In genomic region chr12:112593951-112594915, GRCm38 (mm10) we compare ENCODE assay signal across 7 mouse cellular contexts. TPM values are rescaled to one million over a fixed set of nuclear protein-coding genes. Genes with fewer than 3 reads are reported as not detected.
DNase-seq lines count a peak whose midpoint lies in the region; ATAC-seq lines count a peak whose summit lies in the region.

No protein-coding gene starts in this region.

- H3K36me3 ChIP-seq in midbrain, embryonic 10.5 days: no peaks in the 10 kb centered on the region
- H3K36me3 ChIP-seq in midbrain, embryonic 11.5 days (ENCODE audit: control insufficient read depth, insufficient read depth, low read length): no peaks in the 10 kb centered on the region
- no peaks in the 10 kb centered on the region for H3K36me3 ChIP-seq in embryonic facial prominence, embryonic 13.5 days
- H3K36me3 ChIP-seq in liver, embryonic 12.5 days: no peaks in the 10 kb centered on the region
- no peaks in the 10 kb centered on the region for H3K36me3 ChIP-seq in midbrain, embryonic 15.5 days (replicated peaks)

- WGBS in midbrain, embryonic 10.5 days: 79% methylated on average over 16 of the region's 16 CpGs
- 80% methylated on average over 16 of the region's 16 CpGs for WGBS in midbrain, embryonic 11.5 days
- 65% methylated on average over 16 of the region's 16 CpGs for WGBS in embryonic facial prominence, embryonic 13.5 days
- 41% methylated on average over 16 of the region's 16 CpGs for WGBS in liver, embryonic 12.5 days (ENCODE audit: insufficient replicate concordance)
- WGBS in midbrain, embryonic 15.5 days: 76% methylated on average over 16 of the region's 16 CpGs

- DNase-seq in midbrain, embryonic 10.5 days (ENCODE audit: low spot score): no peak
- no peak for DNase-seq in midbrain, embryonic 11.5 days (ENCODE audit: low spot score, missing footprints)
- peak; percentile 49 for DNase-seq in thymus, postnatal 14 days
- no peak for DNase-seq in cerebellum, adult 8-10 months

- H3K9ac ChIP-seq in midbrain, embryonic 11.5 days (ENCODE audit: low read length): no peak overlapping the region
- H3K9ac ChIP-seq in embryonic facial prominence, embryonic 13.5 days: peak overlapping the region; percentile 49; the same call in 1 of the 2 replicates
- H3K9ac ChIP-seq in liver, embryonic 12.5 days: 0 out of 2 replicates have a peak overlapping the region, but pooled peaks have one; percentile 4
- no peak overlapping the region for H3K9ac ChIP-seq in midbrain, embryonic 15.5 days

- H3K4me1 ChIP-seq in midbrain, embryonic 10.5 days: peaks cover 46% of the 10 kb centered on the region
- H3K4me1 ChIP-seq in midbrain, embryonic 11.5 days (ENCODE audit: control insufficient read depth, insufficient read depth, low read length): peaks cover under 1% of the 10 kb centered on the region; the same call in 1 of the 2 replicates
- peaks cover 62% of the 10 kb centered on the region for H3K4me1 ChIP-seq in embryonic facial prominence, embryonic 13.5 days
- H3K4me1 ChIP-seq in liver, embryonic 12.5 days: peaks cover 79% of the 10 kb centered on the region
- H3K4me1 ChIP-seq in midbrain, embryonic 15.5 days: peaks cover 11% of the 10 kb centered on the region

- peaks cover 43% of the 10 kb centered on the region for H3K27me3 ChIP-seq in midbrain, embryonic 10.5 days (ENCODE audit: low read depth, poor library complexity, severe bottlenecking)
- peaks cover 12% of the 10 kb centered on the region for H3K27me3 ChIP-seq in midbrain, embryonic 11.5 days (ENCODE audit: control insufficient read depth, insufficient read depth, low read length)
- no peaks in the 10 kb centered on the region for H3K27me3 ChIP-seq in embryonic facial prominence, embryonic 13.5 days
- peaks cover 10% of the 10 kb centered on the region for H3K27me3 ChIP-seq in liver, embryonic 12.5 days (replicated peaks)
- peaks cover 8% of the 10 kb centered on the region for H3K27me3 ChIP-seq in midbrain, embryonic 15.5 days (replicated peaks)

- H3K4me2 ChIP-seq in midbrain, embryonic 11.5 days: no peak overlapping the region
- H3K4me2 ChIP-seq in embryonic facial prominence, embryonic 13.5 days: no peak overlapping the region
- H3K4me2 ChIP-seq in liver, embryonic 12.5 days: 0 out of 2 replicates have a peak overlapping the region, but pooled peaks have one; percentile 2
- H3K4me2 ChIP-seq in midbrain, embryonic 15.5 days: no peak overlapping the region

- H3K4me3 ChIP-seq in midbrain, embryonic 10.5 days: no peak overlapping the region
- no peak overlapping the region for H3K4me3 ChIP-seq in midbrain, embryonic 11.5 days (ENCODE audit: low read depth, low read length)
- no peak overlapping the region for H3K4me3 ChIP-seq in embryonic facial prominence, embryonic 13.5 days
- H3K4me3 ChIP-seq in liver, embryonic 12.5 days: no peak overlapping the region
- no peak overlapping the region for H3K4me3 ChIP-seq in midbrain, embryonic 15.5 days

- ATAC-seq in midbrain, embryonic 11.5 days (ENCODE audit: low FRiP score): no peak
- ATAC-seq in embryonic facial prominence, embryonic 13.5 days (ENCODE audit: insufficient number of reproducible peaks, insufficient read depth, low FRiP score, low TSS enrichment, low read depth): no peak
- no peak for ATAC-seq in liver, embryonic 12.5 days
- ATAC-seq in midbrain, embryonic 15.5 days (replicated peaks): no peak

- peak overlapping the region; percentile 49; the same call in 1 of the 2 replicates for H3K27ac ChIP-seq in midbrain, embryonic 10.5 days (replicated peaks)
- no peak overlapping the region for H3K27ac ChIP-seq in midbrain, embryonic 11.5 days (ENCODE audit: low read depth, low read length)
- H3K27ac ChIP-seq in embryonic facial prominence, embryonic 13.5 days: peak overlapping the region; percentile 84
- 0 out of 2 replicates have a peak overlapping the region, but pooled peaks have one; percentile 4 for H3K27ac ChIP-seq in liver, embryonic 12.5 days
- no peak overlapping the region for H3K27ac ChIP-seq in midbrain, embryonic 15.5 days

- no peaks in the 10 kb centered on the region for H3K9me3 ChIP-seq in midbrain, embryonic 10.5 days (replicated peaks)
- H3K9me3 ChIP-seq in midbrain, embryonic 11.5 days (ENCODE audit: control insufficient read depth, low read length): no peaks in the 10 kb centered on the region
- no peaks in the 10 kb centered on the region for H3K9me3 ChIP-seq in embryonic facial prominence, embryonic 13.5 days
- H3K9me3 ChIP-seq in liver, embryonic 12.5 days (replicated peaks): no peaks in the 10 kb centered on the region
- no peaks in the 10 kb centered on the region for H3K9me3 ChIP-seq in midbrain, embryonic 15.5 days

RNA-seq across cellular contexts. Expression of gene Inf2, which starts 5.6 kb away (rescaled TPM):
- 1.7 and 1.8 TPM in 2 replicates for polyA plus RNA-seq in midbrain, embryonic 10.5 days (2016; fragmentation: Nextera tagmentation; extraction: Ambion mirVana)
- 1.2 and 1.4 TPM in 2 replicates for polyA plus RNA-seq in midbrain, embryonic 11.5 days (2014; fragmentation: Nextera tagmentation; extraction: Ambion mirVana)
- polyA plus RNA-seq in embryonic facial prominence, embryonic 13.5 days (2015; fragmentation: Nextera tagmentation; extraction: Ambion mirVana): 4.8 and 7.3 TPM in 2 replicates
- 2.2 and 2.7 TPM in 2 replicates for polyA plus RNA-seq in liver, embryonic 12.5 days (2016; fragmentation: Nextera tagmentation; extraction: Ambion mirVana)
- polyA plus RNA-seq in midbrain, embryonic 15.5 days (2015; fragmentation: Nextera tagmentation; extraction: Ambion mirVana): 1.0 and 2.4 TPM in 2 replicates

RNA-seq across cellular contexts. Expression of gene Adssl1, which starts 25.6 kb away (rescaled TPM):
- 2.9 and 3.4 TPM in 2 replicates for polyA plus RNA-seq in midbrain, embryonic 10.5 days (2016; fragmentation: Nextera tagmentation; extraction: Ambion mirVana)
- polyA plus RNA-seq in midbrain, embryonic 11.5 days (2014; fragmentation: Nextera tagmentation; extraction: Ambion mirVana): 1.9 and 2.7 TPM in 2 replicates
- 4.3 and 4.4 TPM in 2 replicates for polyA plus RNA-seq in embryonic facial prominence, embryonic 13.5 days (2015; fragmentation: Nextera tagmentation; extraction: Ambion mirVana)
- 5.2 and 5.6 TPM in 2 replicates for polyA plus RNA-seq in liver, embryonic 12.5 days (2016; fragmentation: Nextera tagmentation; extraction: Ambion mirVana)
- 3.1 and 3.6 TPM in 2 replicates for polyA plus RNA-seq in midbrain, embryonic 15.5 days (2015; fragmentation: Nextera tagmentation; extraction: Ambion mirVana)

RNA-seq across cellular contexts. Expression of gene Siva1, which starts 50.2 kb away (rescaled TPM):
- polyA plus RNA-seq in midbrain, embryonic 10.5 days (2016; fragmentation: Nextera tagmentation; extraction: Ambion mirVana): 306 and 361 TPM in 2 replicates
- polyA plus RNA-seq in midbrain, embryonic 11.5 days (2014; fragmentation: Nextera tagmentation; extraction: Ambion mirVana): 182 and 230 TPM in 2 replicates
- polyA plus RNA-seq in embryonic facial prominence, embryonic 13.5 days (2015; fragmentation: Nextera tagmentation; extraction: Ambion mirVana): 249 and 252 TPM in 2 replicates
- polyA plus RNA-seq in liver, embryonic 12.5 days (2016; fragmentation: Nextera tagmentation; extraction: Ambion mirVana): 126 and 137 TPM in 2 replicates
- 51.2 and 59.2 TPM in 2 replicates for polyA plus RNA-seq in midbrain, embryonic 15.5 days (2015; fragmentation: Nextera tagmentation; extraction: Ambion mirVana)

Comparison
In these comparisons a context has a peak if more than half of its experiments do, and no peak if none do; other contexts are left out.
1. H3K27ac ChIP-seq: peak in midbrain, embryonic 10.5 days (single experiment), embryonic facial prominence, embryonic 13.5 days (single experiment) and liver, embryonic 12.5 days (single experiment); none in midbrain, embryonic 11.5 days (single experiment) and midbrain, embryonic 15.5 days (single experiment).
2. H3K9ac ChIP-seq: peak in embryonic facial prominence, embryonic 13.5 days (single experiment) and liver, embryonic 12.5 days (single experiment); none in midbrain, embryonic 11.5 days (single experiment) and midbrain, embryonic 15.5 days (single experiment).